Mouse (Mus musculus) ES-Bruce4 (cell line): ENCODE results near the gene Prkar2a. TPM values are rescaled to one million over a fixed set of nuclear protein-coding genes. Genes with fewer than 3 reads are reported as not detected.
"Not testable (repeated sequence)": the region's sequence is repeated elsewhere in the genome, so short reads cannot be mapped to it uniquely, and the experiment has no call there.

Source experiments
- H3K27ac ChIP-seq: 2 replicates; pipeline ENCODE4 v1.5.1; 2012; ENCODE audit warnings: low read length, inconsistent platforms; ENCODE audit not compliant: insufficient read depth
- H3K27me3 ChIP-seq: 2 replicates; pipeline ENCODE4 v1.6.1; 2012; ENCODE audit warnings: mild to moderate bottlenecking, low read length, inconsistent platforms; ENCODE audit not compliant: control insufficient read depth, poor library complexity, insufficient read depth, severe bottlenecking
- H3K36me3 ChIP-seq: 2 replicates; pipeline ENCODE4 v1.6.1; 2012; ENCODE audit warnings: inconsistent platforms, mild to moderate bottlenecking, low read length, moderate library complexity; ENCODE audit not compliant: control insufficient read depth, poor library complexity, insufficient read depth, severe bottlenecking
- H3K4me1 ChIP-seq: one replicate; pipeline ENCODE4 v1.8.1; 2011; ENCODE audit warnings: low read length; ENCODE audit not compliant: control insufficient read depth, insufficient read depth
- H3K4me3 ChIP-seq: 2 replicates; pipeline ENCODE4 v1.5.1; 2011; ENCODE audit warnings: low read depth, mild to moderate bottlenecking, low read length
- H3K9ac ChIP-seq: 2 replicates; pipeline ENCODE4 v1.6.1; 2012; ENCODE audit warnings: low read depth, mild to moderate bottlenecking, inconsistent platforms; ENCODE audit not compliant: poor library complexity, severe bottlenecking
- H3K9me3 ChIP-seq: replicated peaks from 2 replicates; pipeline ENCODE4 v1.6.1; 2012; ENCODE audit warnings: mild to moderate bottlenecking, low read length, inconsistent platforms; ENCODE audit not compliant: control insufficient read depth, poor library complexity, insufficient read depth, severe bottlenecking
- CTCF ChIP-seq: IDR thresholded peaks from one replicate; pipeline ENCODE4 v1.8.1; 2011; ENCODE audit warnings: low read depth, low read length
- EP300 ChIP-seq: IDR thresholded peaks from 2 replicates; pipeline ENCODE4 v1.6.1; 2011; ENCODE audit warnings: low read depth, low read length; ENCODE audit not compliant: insufficient read depth
- POLR2A ChIP-seq: IDR thresholded peaks from one replicate; pipeline ENCODE4 v1.8.1; 2011; ENCODE audit warnings: low read length; ENCODE audit not compliant: insufficient read depth
- polyA plus RNA-seq: library from polyadenylated mRNA; stranded (reverse); fragments of >200 nt; gene quantifications from 2 replicates; pipeline ENCODE4 v1.2.4, GENCODE M21; 2011; ENCODE audit warnings: low read depth; ENCODE audit not compliant: missing spikeins, insufficient read depth, insufficient read length

Prkar2a gene
- polyA plus RNA-seq, 1 experiment = 72.2 TPM

DNA sequence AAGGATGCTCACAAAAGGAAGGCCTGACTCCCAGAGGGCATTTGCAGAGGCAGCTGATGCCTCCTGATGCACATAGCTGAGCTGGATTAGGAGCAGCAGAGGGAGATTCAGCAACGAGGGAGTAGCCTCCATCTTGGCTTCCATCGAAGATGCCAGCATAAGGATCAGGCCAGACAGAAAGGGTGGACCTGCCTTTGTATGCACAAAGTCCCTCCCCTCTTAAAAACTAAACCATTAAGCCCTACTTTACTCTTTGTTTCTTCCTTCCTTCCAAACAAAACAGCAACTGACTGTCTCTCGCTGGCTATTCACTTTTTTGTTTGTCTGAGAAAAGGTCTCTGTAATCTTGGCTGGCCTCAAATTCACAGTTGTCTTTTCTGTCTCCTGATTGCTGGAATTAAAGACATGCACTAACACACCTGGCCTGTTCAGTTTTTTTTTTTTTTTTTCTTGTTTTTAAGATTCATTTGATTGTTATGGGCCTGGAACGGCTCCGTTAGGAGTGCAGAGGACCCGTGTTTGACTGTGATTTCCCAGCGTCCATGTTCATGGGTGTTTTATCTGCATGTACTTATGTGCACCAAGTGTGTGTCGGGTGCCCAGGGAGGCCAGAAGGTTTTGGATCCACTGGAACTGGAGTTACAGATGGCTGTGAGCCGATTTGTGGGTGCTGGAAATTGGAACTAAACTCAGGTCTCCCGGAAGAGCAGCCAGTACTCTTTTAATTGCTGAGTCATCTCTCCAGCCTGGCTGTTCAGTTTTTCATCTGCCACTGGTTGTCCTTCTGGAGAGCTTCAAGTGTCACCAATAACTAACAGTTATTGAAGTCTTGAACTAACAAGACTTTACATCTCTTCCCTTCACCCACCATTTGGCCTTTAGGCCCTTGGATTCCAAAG is 34.3 kb upstream of the Prkar2a start:
- Histone ChIP-seq H3K9ac (peak overlapping the region; percentile 77), H3K9me3 (no peaks in the 10 kb centered on the region), H3K27ac (peak overlapping the region; percentile 97), H3K4me1 (peaks cover 3% of the 10 kb centered on the region), H3K36me3 (no peaks in the 10 kb centered on the region), H3K27me3 (no peaks in the 10 kb centered on the region), H3K4me3 (peak overlapping the region; percentile 56)
- TF ChIP-seq POLR2A = no peak
- TF ChIP-seq EP300 = peak; percentile 80
- TF ChIP-seq CTCF = no peak

DNA sequence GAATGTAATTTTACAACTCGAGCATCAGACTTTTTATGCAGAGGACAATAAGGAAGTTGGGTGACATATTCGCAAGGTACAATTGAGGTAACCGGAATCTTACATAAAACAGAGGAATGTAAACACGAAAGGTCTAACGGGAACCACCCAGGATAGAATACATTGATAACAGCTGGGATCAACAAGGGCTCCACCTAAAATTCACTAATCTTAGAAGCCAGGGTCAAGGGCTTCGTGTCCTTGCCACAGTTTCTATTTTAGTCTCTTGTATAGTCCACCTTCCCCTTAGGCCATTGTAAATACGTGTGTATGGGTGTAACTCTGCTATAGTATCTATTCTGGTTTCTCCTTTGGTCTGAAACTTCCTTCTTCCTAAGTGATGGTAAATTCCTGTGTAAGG is 33.2 kb upstream of the Prkar2a start:
- not testable (repeated sequence) for H3K4me3 ChIP-seq, H3K27me3 ChIP-seq, H3K4me1 ChIP-seq, H3K9me3 ChIP-seq, H3K36me3 ChIP-seq
- H3K27ac ChIP-seq = peak overlapping the region; percentile 97
- H3K9ac ChIP-seq = peak overlapping the region; percentile 77

DNA sequence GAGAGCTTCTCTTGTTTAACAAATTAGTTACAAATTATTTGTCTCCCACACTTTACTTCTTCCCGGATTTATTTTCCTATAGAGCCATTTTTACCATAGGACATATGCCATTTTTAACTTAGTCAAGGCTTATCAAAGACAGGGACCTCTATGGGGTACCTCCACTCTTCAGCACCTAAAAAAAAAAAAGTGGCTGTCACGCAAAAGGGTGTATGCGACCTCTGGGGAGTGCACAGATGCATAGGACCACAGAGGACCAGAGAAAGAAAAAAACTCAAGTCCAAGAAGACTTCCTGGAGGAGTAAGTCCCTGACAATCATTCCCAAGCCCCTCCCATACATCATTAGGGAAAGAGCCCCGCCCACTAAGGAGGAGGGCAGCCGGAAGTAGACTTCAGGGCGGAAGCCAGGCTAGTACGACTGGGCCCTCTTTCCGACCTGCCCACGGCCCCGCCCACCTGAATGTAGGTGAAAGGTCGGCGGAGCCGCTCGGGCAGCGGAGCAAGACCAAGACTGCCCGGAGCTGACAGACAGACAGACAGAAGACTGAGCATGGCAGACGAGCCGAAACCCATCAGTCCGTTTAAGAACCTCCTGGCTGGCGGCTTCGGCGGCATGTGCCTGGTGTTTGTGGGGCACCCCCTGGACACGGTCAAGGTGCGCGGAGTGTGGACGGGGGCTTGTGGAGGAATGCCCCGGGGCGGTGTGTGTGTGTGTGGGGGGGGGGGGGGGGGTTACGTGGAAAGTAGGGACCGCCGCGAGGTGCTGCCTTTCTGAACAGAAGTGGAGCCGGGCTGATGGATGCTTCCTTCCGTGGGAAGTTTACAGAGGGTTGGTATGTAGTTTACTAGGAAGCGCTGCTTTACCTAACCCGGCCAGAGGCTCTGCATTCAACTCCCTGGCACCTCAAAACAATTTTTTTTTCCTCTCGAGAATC is 27.2 kb upstream of the Prkar2a start, which contains the start of gene Slc25a20:
TSS of gene Slc25a20 (plus strand) at position 412 of the 936 bp plus-strand sequence.
- Histone ChIP-seq H3K36me3 (no peaks in the 10 kb centered on the region), H3K27ac (peak within 1 kb of the TSS; percentile 76), H3K9ac (peak within 1 kb of the TSS; percentile 54), H3K27me3 (no peaks in the 10 kb centered on the region), H3K4me3 (peak within 1 kb of the TSS; percentile 91), H3K4me1 (peaks cover 1% of the 10 kb centered on the region), H3K9me3 (no peaks in the 10 kb centered on the region)
- TF ChIP-seq POLR2A (peak; percentile 16), EP300 (no peak)

DNA sequence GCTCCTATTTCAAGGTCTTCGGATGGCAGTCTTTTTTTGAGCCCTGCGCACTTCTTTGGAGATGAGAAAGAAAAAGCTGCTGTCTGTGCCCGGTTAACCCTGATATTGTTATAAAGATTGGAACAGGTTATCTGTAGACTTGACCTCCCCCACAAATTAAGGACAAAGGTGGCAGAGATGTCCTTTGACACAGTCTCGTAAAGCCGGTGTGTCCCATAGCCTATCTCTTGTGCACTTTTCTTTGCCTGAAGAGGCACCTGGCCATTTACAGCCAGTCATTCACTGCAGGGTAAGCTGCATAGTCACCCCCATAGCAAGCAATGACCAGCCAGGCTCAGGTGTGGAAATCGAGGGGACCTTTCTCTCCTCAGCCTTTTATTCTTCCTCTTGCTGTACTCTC is 26.5 kb upstream of the Prkar2a start:
- no peak overlapping the region for H3K27ac ChIP-seq
- no peak for TF ChIP-seq CTCF
- no peak for TF ChIP-seq POLR2A
- TF ChIP-seq EP300 = no peak
- no peaks in the 10 kb centered on the region for H3K9me3 ChIP-seq

DNA sequence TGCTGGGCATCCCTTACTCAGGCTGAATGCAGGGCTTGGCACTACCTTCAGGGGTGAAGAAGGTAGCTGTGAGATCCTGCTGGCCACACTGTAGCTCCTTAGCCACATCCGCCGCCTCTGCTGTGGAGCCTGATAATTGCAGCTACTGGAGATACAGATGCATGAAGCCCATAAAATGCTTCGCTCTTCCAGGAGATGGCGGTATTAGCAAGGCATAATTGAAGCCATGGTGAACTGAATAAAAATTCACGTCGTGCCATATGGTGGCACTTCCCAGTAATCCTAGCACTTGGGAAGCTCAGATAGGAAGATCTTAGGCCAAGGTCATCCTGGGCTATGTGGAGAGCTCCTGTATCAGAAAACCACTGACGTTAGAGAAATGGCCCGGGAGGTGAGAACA is 19.2 kb upstream of the Prkar2a start:
- no peak overlapping the region for H3K27ac ChIP-seq
- H3K4me1 ChIP-seq = no peaks in the 10 kb centered on the region
- H3K36me3 ChIP-seq = peaks cover 4% of the 10 kb centered on the region
- peaks cover 5% of the 10 kb centered on the region; the same call in 1 of the 2 replicates for H3K9me3 ChIP-seq
- no peak overlapping the region for H3K4me3 ChIP-seq
- TF ChIP-seq CTCF = peak; percentile 16
- no peak for TF ChIP-seq POLR2A
- H3K27me3 ChIP-seq = no peaks in the 10 kb centered on the region
- H3K9ac ChIP-seq = no peak overlapping the region

More for the DNA sequence above, 26.5 kb upstream of the Prkar2a start:
- H3K9ac ChIP-seq = peak overlapping the region; percentile 54
- peak overlapping the region; percentile 91 for H3K4me3 ChIP-seq
- no peaks in the 10 kb centered on the region for H3K27me3 ChIP-seq
- no peaks in the 10 kb centered on the region for H3K36me3 ChIP-seq
- peaks cover 1% of the 10 kb centered on the region for H3K4me1 ChIP-seq

DNA sequence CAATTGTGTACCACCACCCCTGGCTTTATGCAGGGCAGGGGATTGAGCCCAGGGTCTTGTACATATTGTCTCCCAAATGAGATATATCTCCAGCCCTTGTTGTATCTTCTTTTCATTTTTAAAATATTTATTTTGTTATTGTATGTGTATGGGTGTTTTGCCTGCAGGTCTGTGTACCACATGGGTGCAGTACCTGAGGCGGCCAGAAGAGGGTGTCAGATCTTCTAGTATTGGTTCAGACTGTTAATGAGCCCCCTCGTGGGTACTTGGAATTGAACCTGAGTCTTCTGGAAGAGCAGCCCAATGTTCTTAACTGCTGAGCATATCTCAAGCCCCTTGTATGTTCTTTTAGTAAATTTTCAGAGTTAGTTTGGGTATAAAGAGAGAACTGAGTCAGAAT is 16.0 kb upstream of the Prkar2a start:
- TF ChIP-seq POLR2A (no peak), CTCF (peak; percentile 45)

More for the DNA sequence above, 16.0 kb upstream of the Prkar2a start:
- H3K9ac ChIP-seq = no peak overlapping the region
- no peak overlapping the region for H3K4me3 ChIP-seq
- H3K4me1 ChIP-seq = no peaks in the 10 kb centered on the region
- peaks cover 5% of the 10 kb centered on the region; the same call in 1 of the 2 replicates for H3K9me3 ChIP-seq
- H3K27me3 ChIP-seq = no peaks in the 10 kb centered on the region
- H3K27ac ChIP-seq = no peak overlapping the region
- H3K36me3 ChIP-seq = peaks cover 10% of the 10 kb centered on the region
